In the genomic region with DNA sequence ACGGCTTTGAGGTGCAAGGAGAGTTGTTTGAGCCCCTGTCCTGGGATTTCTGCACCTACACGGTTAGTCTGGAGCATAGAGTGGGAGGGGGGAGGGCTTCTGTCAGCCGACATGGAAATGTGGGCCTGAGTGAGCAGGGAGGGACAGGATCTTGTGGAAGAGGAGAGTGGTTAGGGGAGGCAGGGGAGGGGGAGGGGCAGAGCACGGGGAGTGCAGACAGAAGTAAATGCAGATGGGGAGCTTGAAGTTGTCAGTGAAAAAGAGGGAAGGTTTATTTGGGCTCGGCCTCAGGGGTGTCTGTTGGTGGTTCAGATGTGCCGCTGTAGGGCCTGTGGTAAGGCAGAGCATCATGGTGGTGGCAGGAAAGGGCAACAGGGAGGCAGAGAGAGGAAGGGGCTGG, we compare ENCODE assay signal across 10 mouse cellular contexts. TPM values are rescaled to one million over a fixed set of nuclear protein-coding genes. Genes with fewer than 3 reads are reported as not detected.
DNase-seq lines count a peak whose midpoint lies in the region; ATAC-seq and TF ChIP-seq lines count a peak whose summit lies in the region.
"Had no signal": no experiment of that assay in that cellular context is flagged by ENCODE, and none has a peak within 500 bp of the region (broad histone marks: within the 10 kb centered on the region; RNA-seq: fewer than 3 reads in every experiment).

No protein-coding gene starts in this region.

- no peak overlapping the region for H3K9ac ChIP-seq in forebrain, embryonic 13.5 days
- H3K9ac ChIP-seq in forebrain, embryonic 15.5 days (replicated peaks) = no peak overlapping the region
- 0 out of 2 replicates have a peak overlapping the region, but pooled peaks have one; percentile 12 for H3K9ac ChIP-seq in limb, embryonic 14.5 days (ENCODE audit: low read depth, low read length, severe bottlenecking)

- H3K27me3 ChIP-seq in forebrain, embryonic 13.5 days = no peaks in the 10 kb centered on the region
- no peaks in the 10 kb centered on the region for H3K27me3 ChIP-seq in forebrain, embryonic 15.5 days
- H3K27me3 ChIP-seq in limb, embryonic 14.5 days (ENCODE audit: control insufficient read depth, insufficient read depth, low read length) = no peaks in the 10 kb centered on the region

- no peaks in the 10 kb centered on the region for H3K9me3 ChIP-seq in forebrain, embryonic 13.5 days (replicated peaks)
- H3K9me3 ChIP-seq in forebrain, embryonic 15.5 days = no peaks in the 10 kb centered on the region
- H3K9me3 ChIP-seq in limb, embryonic 14.5 days (ENCODE audit: control insufficient read depth, low read length) = no peaks in the 10 kb centered on the region

- TF ChIP-seq POLR2A in limb, embryonic 14.5 days (IDR thresholded peaks at IDR 0.05; ENCODE audit: borderline replicate concordance, extremely low read depth, insufficient read depth, insufficient read length) = no peak

- 26% methylated on average over 6 of the region's 6 CpGs for WGBS in forebrain, embryonic 13.5 days
- WGBS in forebrain, embryonic 15.5 days = 28% methylated on average over 6 of the region's 6 CpGs
- 15% methylated on average over 6 of the region's 6 CpGs for WGBS in limb, embryonic 14.5 days

- H3K4me1 ChIP-seq in forebrain, embryonic 13.5 days = no peaks in the 10 kb centered on the region
- H3K4me1 ChIP-seq in forebrain, embryonic 15.5 days = no peaks in the 10 kb centered on the region
- no peaks in the 10 kb centered on the region for H3K4me1 ChIP-seq in brown adipose tissue, adult 24 weeks (ENCODE audit: control insufficient read depth, insufficient read depth, insufficient read length, low read length)
- H3K4me1 ChIP-seq in limb, embryonic 14.5 days (ENCODE audit: control insufficient read depth, insufficient read depth, low read length) = peaks cover 10% of the 10 kb centered on the region

- no peak for DNase-seq in layer of hippocampus, adult 2 months (ENCODE audit: low spot score in 2 of 2)
- DNase-seq in layer of hippocampus, postnatal 36 days = no peak
- DNase-seq in limb, embryonic 14.5 days (ENCODE audit: low spot score) = no peak
- DNase-seq in cerebellum, postnatal 10 days = no peak
- DNase-seq in testis, postnatal 10 days (ENCODE audit: low spot score) = no peak
- DNase-seq: adrenal gland, adult 2 months; cerebellum, adult 11-12 months had no signal

- H3K4me3 ChIP-seq in forebrain, embryonic 13.5 days = no peak overlapping the region
- H3K4me3 ChIP-seq in forebrain, embryonic 15.5 days = no peak overlapping the region
- no peak overlapping the region for H3K4me3 ChIP-seq in layer of hippocampus, adult 2 months
- H3K4me3 ChIP-seq in brown adipose tissue, adult 24 weeks (ENCODE audit: insufficient read depth, low read depth, low read length) = no peak overlapping the region
- H3K4me3 ChIP-seq in limb, embryonic 14.5 days (replicated peaks; ENCODE audit: low read length) = no peak overlapping the region

- H3K4me2 ChIP-seq in forebrain, embryonic 13.5 days = no peak overlapping the region
- no peak overlapping the region for H3K4me2 ChIP-seq in forebrain, embryonic 15.5 days (replicated peaks)
- H3K4me2 ChIP-seq in limb, embryonic 14.5 days (replicated peaks; ENCODE audit: low read depth, low read length, severe bottlenecking) = no peak overlapping the region

- peak; percentile 5; the same call in 1 of the 2 replicates for ATAC-seq in forebrain, embryonic 13.5 days
- no peak for ATAC-seq in forebrain, embryonic 15.5 days (replicated peaks)
- ATAC-seq in limb, embryonic 14.5 days (ENCODE audit: low FRiP score, low read depth) = peak; percentile 20; the same call in 1 of the 2 replicates

- no peak for TF ChIP-seq CTCF in layer of hippocampus, adult 2 months (conservative IDR thresholded peaks at IDR 0.05)

- no peak overlapping the region for H3K27ac ChIP-seq in forebrain, embryonic 13.5 days
- no peak overlapping the region for H3K27ac ChIP-seq in forebrain, embryonic 15.5 days (replicated peaks)
- peak overlapping the region; percentile 67; the same call in 1 of the 2 replicates for H3K27ac ChIP-seq in layer of hippocampus, adult 2 months
- peak overlapping the region; percentile 53 for H3K27ac ChIP-seq in brown adipose tissue, adult 24 weeks (replicated peaks; ENCODE audit: low read depth, low read length)
- no peak overlapping the region for H3K27ac ChIP-seq in limb, embryonic 14.5 days (replicated peaks; ENCODE audit: low read depth, low read length)

- peaks cover 63% of the 10 kb centered on the region for H3K36me3 ChIP-seq in forebrain, embryonic 13.5 days (ENCODE audit: poor library complexity, severe bottlenecking)
- peaks cover 34% of the 10 kb centered on the region for H3K36me3 ChIP-seq in forebrain, embryonic 15.5 days
- peaks cover 41% of the 10 kb centered on the region for H3K36me3 ChIP-seq in limb, embryonic 14.5 days (ENCODE audit: control insufficient read depth, insufficient read depth, low read length)

RNA-seq across cellular contexts. Expression of gene Ppp1r21, which starts 22.6 kb away (rescaled TPM):
- polyA plus RNA-seq in forebrain, embryonic 13.5 days (2015; fragmentation: Nextera tagmentation; extraction: Ambion mirVana) = 22.4 and 24.7 TPM in 2 replicates
- polyA plus RNA-seq in forebrain, embryonic 15.5 days (2015; fragmentation: Nextera tagmentation; extraction: Ambion mirVana) = 25.5 and 25.6 TPM in 2 replicates
- total RNA-seq in layer of hippocampus, adult 2 months (2021) = 10 to 100 TPM; 82.8 to 87.7 TPM
- total RNA-seq in layer of hippocampus, postnatal 36 days (2021) = 10 to 100 TPM; 74.8 to 90.1 TPM
- 7.8 and 13.8 TPM in 2 replicates for polyA plus RNA-seq in brown adipose tissue, adult 24 weeks (2012; ENCODE audit: insufficient read depth, insufficient read length, missing spikeins)
- 35.7 and 36.3 TPM in 2 replicates for polyA plus RNA-seq in limb, embryonic 14.5 days (2012; rRNA removed)
- 25.1 and 26.6 TPM in 2 replicates for polyA plus RNA-seq in limb, embryonic 14.5 days (2014; fragmentation: Nextera tagmentation; extraction: Ambion mirVana)

RNA-seq across cellular contexts. Expression of gene Ston1, which starts 44.9 kb away (rescaled TPM):
- polyA plus RNA-seq in forebrain, embryonic 13.5 days (2015; fragmentation: Nextera tagmentation; extraction: Ambion mirVana) = 2.4 and 3.2 TPM in 2 replicates
- 1.9 and 2.5 TPM in 2 replicates for polyA plus RNA-seq in forebrain, embryonic 15.5 days (2015; fragmentation: Nextera tagmentation; extraction: Ambion mirVana)
- 10 to 100 TPM; 14.1 to 17.1 TPM for total RNA-seq in layer of hippocampus, adult 2 months (2021)
- 10 to 100 TPM in 1 of 2 experiments, 1 to 10 TPM in 1; 8.8 to 11.0 TPM for total RNA-seq in layer of hippocampus, postnatal 36 days (2021)
- polyA plus RNA-seq in brown adipose tissue, adult 24 weeks (2012; ENCODE audit: insufficient read depth, insufficient read length, missing spikeins) = 7.0 and 12.5 TPM in 2 replicates
- polyA plus RNA-seq in limb, embryonic 14.5 days (2012; rRNA removed) = 34.8 and 34.9 TPM in 2 replicates
- polyA plus RNA-seq in limb, embryonic 14.5 days (2014; fragmentation: Nextera tagmentation; extraction: Ambion mirVana) = 11.3 and 16.2 TPM in 2 replicates

Comparison
In these comparisons a context has a peak if more than half of its experiments do, and no peak if none do; other contexts are left out.
1. H3K27ac ChIP-seq: peak in layer of hippocampus, adult 2 months (single experiment) and brown adipose tissue, adult 24 weeks (single experiment); none in forebrain, embryonic 13.5 days (single experiment), forebrain, embryonic 15.5 days (single experiment) and limb, embryonic 14.5 days (single experiment).